Mouse (Mus musculus) forebrain, postnatal 0 days (tissue): ENCODE measurements around the gene Eri3. TPM values are rescaled to one million over a fixed set of nuclear protein-coding genes. Genes with fewer than 3 reads are reported as not detected.

Source experiments
- ATAC-seq: fragments of 200-750 bp; cut with Nextera tagmentation; 2 replicates; pipeline ENCODE4 v1.8.0; 2017; ENCODE audit warnings: mild to moderate bottlenecking, moderate library complexity
- DNase-seq: peaks from one replicate; pipeline ENCODE4 v3.0.0-alpha.2; 2015
- H3K27ac ChIP-seq: fragments of 300-500 bp; sonication (generic); 2 replicates; pipeline ENCODE4 v1.5.1; 2014; ENCODE audit warnings: low read depth, mild to moderate bottlenecking, antibody characterized with exemption, low read length, moderate library complexity, mixed read lengths
- H3K27me3 ChIP-seq: fragments of 300-500 bp; sonication (generic); 2 replicates; pipeline ENCODE4 v1.6.1; 2014; ENCODE audit warnings: mild to moderate bottlenecking, low read length, mixed read lengths; ENCODE audit not compliant: insufficient read depth
- H3K36me3 ChIP-seq: fragments of 300-500 bp; sonication (generic); 2 replicates; pipeline ENCODE4 v1.6.1; 2014; ENCODE audit warnings: mild to moderate bottlenecking, moderate library complexity; ENCODE audit not compliant: insufficient read depth
- H3K4me1 ChIP-seq: fragments of 300-500 bp; sonication (generic); 2 replicates; pipeline ENCODE4 v1.6.1; 2014; ENCODE audit warnings: antibody characterized with exemption; ENCODE audit not compliant: insufficient read depth
- H3K4me2 ChIP-seq: fragments of 300-500 bp; sonication (generic); 2 replicates; pipeline ENCODE4 v1.6.1; 2014; ENCODE audit warnings: low read depth, mild to moderate bottlenecking, moderate library complexity
- H3K4me3 ChIP-seq: fragments of 300-500 bp; sonication (generic); 2 replicates; pipeline ENCODE4 v1.5.1; 2014; ENCODE audit warnings: low read depth, low read length, mixed read lengths
- H3K9ac ChIP-seq: fragments of 300-500 bp; sonication (generic); 2 replicates; pipeline ENCODE4 v1.6.1; 2014; ENCODE audit warnings: mild to moderate bottlenecking
- H3K9me3 ChIP-seq: fragments of 300-500 bp; sonication (generic); 2 replicates; pipeline ENCODE4 v1.6.1; 2016; ENCODE audit warnings: low read length
- CTCF ChIP-seq: sonication (generic); IDR thresholded peaks from 2 replicates; pipeline ENCODE4 v1.5.1; 2016; ENCODE audit warnings: antibody characterized with exemption, control low read depth, low read depth
- WGBS: fragments of 180-500 bp; shearing (Covaris S2); extraction: QIAGEN DNeasy Blood & Tissue Kit; methylation state at CpG from one replicate; pipeline ENCODE4 v1.1.7; 2014; 5-methylcytosine and 5-hydroxymethylcytosine counted together
- microRNA-seq, 2 experiments: library from miRNA; unstranded; fragments of <30 nt; microRNA quantifications; one replicate each; pipeline ENCODE4; 2016
- polyA plus RNA-seq: library from polyadenylated mRNA; unstranded; fragments of >200 nt; fragmentation: Nextera tagmentation; extraction: Ambion mirVana; gene quantifications from 2 replicates; pipeline ENCODE4 v1.2.1, GENCODE M21; 2015
- total RNA-seq: library from RNA; depleted of rRNA; stranded (reverse); fragments of >200 nt; gene quantifications from 2 replicates; pipeline ENCODE4 v1.2.3, GENCODE M21; 2014; rRNA removed

Gene Eri3
- total and polyA plus RNA-seq, 2 experiments from 2014 or later = 269 to 379 TPM

DNA sequence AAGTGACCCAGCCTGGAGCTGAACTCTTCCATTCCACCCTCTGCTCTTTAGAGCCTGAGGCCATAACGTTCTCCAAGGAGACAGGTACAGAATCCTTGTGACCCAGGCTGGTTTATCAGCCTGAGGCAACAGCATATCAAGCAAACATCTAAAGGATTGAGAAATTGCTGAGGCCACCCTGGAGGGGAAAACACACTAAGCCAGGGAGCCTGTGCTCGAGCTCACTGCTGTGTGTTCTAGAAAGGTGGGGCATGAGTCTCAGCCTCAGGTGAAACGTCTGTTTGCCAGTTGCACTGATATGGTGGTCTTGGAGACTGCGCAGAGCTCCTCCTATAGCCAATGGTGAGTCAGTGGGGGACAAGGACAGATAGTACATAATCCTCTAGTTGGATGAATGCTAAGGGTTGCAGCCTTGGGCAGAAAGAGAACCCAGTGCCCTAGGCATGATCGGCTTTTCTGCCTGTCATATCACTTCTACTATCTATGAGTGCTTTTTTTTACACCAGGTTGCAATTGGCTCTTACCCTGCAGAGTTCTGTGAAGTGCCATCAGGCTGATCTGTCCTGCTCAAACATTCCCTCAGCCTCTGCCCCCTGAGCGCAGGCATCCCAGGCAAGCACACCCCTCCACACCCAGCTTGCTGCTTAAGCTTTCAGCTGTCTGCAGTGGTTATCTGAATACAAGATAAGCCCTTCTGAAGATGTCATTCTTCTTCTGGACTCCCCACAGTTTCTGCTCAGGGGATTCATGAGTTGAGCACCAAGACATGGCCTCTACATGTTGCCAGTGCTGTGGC, 163.3 kb downstream of the Eri3 start:
- H3K4me3 ChIP-seq = no peak overlapping the region
- ATAC-seq (no peak), DNase-seq (no peak)
- H3K4me2 ChIP-seq = no peak overlapping the region
- H3K27ac ChIP-seq = no peak overlapping the region
- TF ChIP-seq CTCF = no peak
- no peaks in the 10 kb centered on the region for H3K27me3 ChIP-seq
- WGBS = 77% methylated on average over 6 of the region's 6 CpGs
- H3K9me3 ChIP-seq = no peaks in the 10 kb centered on the region
- no peak overlapping the region for H3K9ac ChIP-seq
- no peaks in the 10 kb centered on the region for H3K4me1 ChIP-seq
- H3K36me3 ChIP-seq = no peaks in the 10 kb centered on the region

Small RNA genes lying within 50 kb of the gene (microRNA-seq; reads per million reads assigned to microRNA genes)
- 0 reads per million in 2 experiments for gene Gm25559

Other genes with a start within 250 kb of the Eri3 start
- gene Rnf220, start 53.3 kb upstream of the Eri3 start, total RNA-seq = 160 and 185 TPM in 2 replicates
- 123 and 140 TPM in 2 replicates for gene Rnf220, start 53.3 kb upstream of the Eri3 start, polyA plus RNA-seq
- gene Dmap1, start 131.9 kb downstream of the Eri3 start, total RNA-seq = 75.0 and 88.4 TPM in 2 replicates
- gene Dmap1, start 131.9 kb downstream of the Eri3 start, polyA plus RNA-seq = 80.4 and 84.7 TPM in 2 replicates
- not detected in 2 replicates for gene Gm12845, start 174.0 kb downstream of the Eri3 start, total RNA-seq
- not detected in 2 replicates for gene Gm12845, start 174.0 kb downstream of the Eri3 start, polyA plus RNA-seq
- not detected in 2 replicates for gene Klf17, start 215.3 kb downstream of the Eri3 start, total RNA-seq
- gene Klf17, start 215.3 kb downstream of the Eri3 start, polyA plus RNA-seq = not detected in 2 replicates